Mouse (Mus musculus) heart, embryonic 15.5 days (tissue): Measurements from ENCODE around the gene Slc6a2. TPM values are rescaled to one million over a fixed set of nuclear protein-coding genes. Genes with fewer than 3 reads are reported as not detected.

Source experiments
- ATAC-seq: fragments of 200-750 bp; cut with Nextera tagmentation; replicated peaks from 2 replicates; pipeline ENCODE4 v1.8.0; 2017; ENCODE audit warnings: low read depth, moderate TSS enrichment; ENCODE audit not compliant: insufficient number of reproducible peaks, insufficient read depth, low FRiP score
- H3K27ac ChIP-seq: fragments of 300-500 bp; sonication (generic); 2 replicates; pipeline ENCODE4 v1.5.1; 2015; ENCODE audit warnings: mild to moderate bottlenecking, inconsistent platforms
- H3K27me3 ChIP-seq: fragments of 300-500 bp; sonication (generic); 2 replicates; pipeline ENCODE4 v1.6.1; 2015; ENCODE audit warnings: inconsistent platforms
- H3K36me3 ChIP-seq: fragments of 300-500 bp; sonication (generic); 2 replicates; pipeline ENCODE4 v1.6.1; 2015; ENCODE audit warnings: mild to moderate bottlenecking, inconsistent platforms
- H3K4me1 ChIP-seq: fragments of 300-500 bp; sonication (generic); replicated peaks from 2 replicates; pipeline ENCODE4 v1.6.1; 2015; ENCODE audit warnings: inconsistent platforms
- H3K4me2 ChIP-seq: fragments of 300-500 bp; sonication (generic); 2 replicates; pipeline ENCODE4 v1.6.1; 2015; ENCODE audit warnings: inconsistent platforms, mild to moderate bottlenecking, moderate library complexity
- H3K4me3 ChIP-seq: fragments of 300-500 bp; sonication (generic); 2 replicates; pipeline ENCODE4 v1.5.1; 2015; ENCODE audit warnings: mild to moderate bottlenecking, inconsistent platforms
- H3K9ac ChIP-seq: fragments of 300-500 bp; sonication (generic); 2 replicates; pipeline ENCODE4 v1.6.1; 2015; ENCODE audit warnings: mild to moderate bottlenecking, inconsistent platforms
- H3K9me3 ChIP-seq: fragments of 300-500 bp; sonication (generic); replicated peaks from 2 replicates; pipeline ENCODE4 v1.6.1; 2016; ENCODE audit warnings: inconsistent platforms
- WGBS: fragments of 180-500 bp; shearing (Covaris S2); methylation state at CpG from one replicate; pipeline ENCODE4 v1.1.7; 2015; ENCODE audit warnings: mixed read lengths; 5-methylcytosine and 5-hydroxymethylcytosine counted together
- microRNA-seq: library from miRNA; unstranded; fragments of <30 nt; microRNA quantifications from one replicate; pipeline ENCODE4, GENCODE M21; 2016
- polyA plus RNA-seq: library from polyadenylated mRNA; unstranded; fragments of >200 nt; fragmentation: Nextera tagmentation; extraction: Ambion mirVana; gene quantifications from 2 replicates; pipeline ENCODE4 v1.2.1, GENCODE M21; 2015

The Slc6a2 gene
- polyA plus RNA-seq, 1 experiment from 2014 or later = 0.03 TPM

GRCm38 (mm10) chr8:93030664-93031063, 70.8 kb downstream of the Slc6a2 start:
- Histone ChIP-seq H3K9ac (no peak overlapping the region), H3K4me2 (no peak overlapping the region), H3K36me3 (no peaks in the 10 kb centered on the region), H3K27me3 (no peaks in the 10 kb centered on the region), H3K9me3 (no peaks in the 10 kb centered on the region), H3K4me3 (no peak overlapping the region), H3K4me1 (no peaks in the 10 kb centered on the region), H3K27ac (no peak overlapping the region)
- WGBS = 60% methylated on average over 2 of the region's 2 CpGs
- ATAC-seq = no peak

DNA sequence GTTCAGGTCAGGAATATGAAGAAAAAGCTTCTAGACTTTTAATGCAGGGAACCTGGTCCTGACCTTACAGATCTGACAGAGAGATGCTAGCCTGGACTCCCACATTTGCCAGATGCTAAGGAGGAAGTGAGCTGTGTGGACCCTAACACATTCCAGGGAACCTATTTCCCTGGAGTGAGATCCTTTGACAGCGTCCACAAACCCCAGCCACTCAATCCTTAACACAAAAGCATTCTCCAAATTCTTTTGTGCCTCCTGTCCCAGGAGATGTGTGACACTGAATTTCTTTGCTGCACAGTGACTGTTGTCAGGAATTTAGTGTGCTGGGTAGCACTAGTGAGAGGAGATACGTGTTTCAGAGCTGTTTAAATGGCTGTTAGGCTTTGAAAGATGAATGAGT, 79.0 kb downstream of the Slc6a2 start:
- Histone ChIP-seq H3K4me1 (peaks cover 15% of the 10 kb centered on the region), H3K27me3 (no peaks in the 10 kb centered on the region), H3K9ac (no peak overlapping the region), H3K36me3 (no peaks in the 10 kb centered on the region), H3K4me3 (no peak overlapping the region), H3K27ac (no peak overlapping the region), H3K9me3 (no peaks in the 10 kb centered on the region), H3K4me2 (no peak overlapping the region)
- WGBS = 11% methylated on average over 2 of the region's 2 CpGs
- ATAC-seq = no peak

GRCm38 (mm10) chr8:93040256-93040655, 80.4 kb downstream of the Slc6a2 start:
- H3K27ac ChIP-seq = no peak overlapping the region
- H3K9me3 ChIP-seq = no peaks in the 10 kb centered on the region
- H3K9ac ChIP-seq = no peak overlapping the region
- H3K27me3 ChIP-seq = no peaks in the 10 kb centered on the region
- WGBS = 45% methylated on average over 2 of the region's 2 CpGs
- H3K36me3 ChIP-seq = no peaks in the 10 kb centered on the region
- ATAC-seq = no peak
- no peak overlapping the region for H3K4me3 ChIP-seq
- no peak overlapping the region for H3K4me2 ChIP-seq
- H3K4me1 ChIP-seq = peaks cover 15% of the 10 kb centered on the region

- Histone ChIP-seq H3K4me3 (no peak overlapping the region), H3K36me3 (no peaks in the 10 kb centered on the region), H3K9me3 (no peaks in the 10 kb centered on the region), H3K27me3 (no peaks in the 10 kb centered on the region), H3K27ac (no peak overlapping the region), H3K9ac (no peak overlapping the region), H3K4me1 (peaks cover 15% of the 10 kb centered on the region), H3K4me2 (no peak overlapping the region)
- ATAC-seq = no peak
- 85% methylated on average over 4 of the region's 4 CpGs for WGBS
These were observed 81.1 kb downstream of the Slc6a2 start for GRCm38 (mm10) chr8:93040776-93041567.

- WGBS = 46% methylated on average over 1 of the region's 1 CpGs
- no peak overlapping the region for H3K27ac ChIP-seq
- H3K4me2 ChIP-seq = no peak overlapping the region
- H3K9ac ChIP-seq = no peak overlapping the region
- no peak overlapping the region for H3K4me3 ChIP-seq
- H3K27me3 ChIP-seq = no peaks in the 10 kb centered on the region
- no peak for ATAC-seq
- peaks cover 15% of the 10 kb centered on the region for H3K4me1 ChIP-seq
- no peaks in the 10 kb centered on the region for H3K9me3 ChIP-seq
- H3K36me3 ChIP-seq = no peaks in the 10 kb centered on the region
These were observed 83.2 kb downstream of the Slc6a2 start for GRCm38 (mm10) chr8:93043083-93043482.

- Histone ChIP-seq H3K9me3 (no peaks in the 10 kb centered on the region), H3K4me2 (no peak within 1 kb of the TSS), H3K4me3 (no peak within 1 kb of the TSS), H3K36me3 (no peaks in the 10 kb centered on the region), H3K27me3 (no peaks in the 10 kb centered on the region), H3K27ac (no peak within 1 kb of the TSS), H3K4me1 (no peaks in the 10 kb centered on the region), H3K9ac (no peak within 1 kb of the TSS)
- ATAC-seq = no peak
- WGBS = 76% methylated on average over 3 of the region's 3 CpGs
These were observed 88.2 kb downstream of the Slc6a2 start, which contains the start of gene Ces1a for GRCm38 (mm10) chr8:93048092-93048491. TSS of gene Ces1a (minus strand) at chr8:93048192.

- H3K4me3 ChIP-seq = no peak overlapping the region
- H3K36me3 ChIP-seq = no peaks in the 10 kb centered on the region
- no peaks in the 10 kb centered on the region for H3K9me3 ChIP-seq
- no peak for ATAC-seq
- H3K27me3 ChIP-seq = no peaks in the 10 kb centered on the region
- H3K4me2 ChIP-seq = no peak overlapping the region
- no peak overlapping the region for H3K27ac ChIP-seq
- H3K4me1 ChIP-seq = no peaks in the 10 kb centered on the region
- WGBS = 50% methylated on average over 4 of the region's 4 CpGs
- H3K9ac ChIP-seq = no peak overlapping the region
These were observed 88.9 kb downstream of the Slc6a2 start for GRCm38 (mm10) chr8:93048510-93049416.

Small RNA genes within 50 kb of the gene (microRNA-seq; reads per million reads assigned to microRNA genes)
- gene Gm22151 = not detected

Other genes starting within 250 kb of the Slc6a2 start
- 112 and 153 TPM in 2 replicates for gene Mmp2, start 132.8 kb upstream of the Slc6a2 start, polyA plus RNA-seq
- gene Lpcat2, start 104.7 kb upstream of the Slc6a2 start, polyA plus RNA-seq = 4.0 and 8.2 TPM in 2 replicates
- 0.13 and 0.14 TPM in 2 replicates for gene Capns2, start 58.7 kb upstream of the Slc6a2 start, polyA plus RNA-seq
- gene Ces1a, start 88.1 kb downstream of the Slc6a2 start, polyA plus RNA-seq = not detected in 2 replicates
- gene Ces1b, start 119.9 kb downstream of the Slc6a2 start, polyA plus RNA-seq = 0.06 and 0.65 TPM in 2 replicates
- gene Ces1c, start 171.2 kb downstream of the Slc6a2 start, polyA plus RNA-seq = not detected in 2 replicates
- gene Ces1d, start 237.8 kb downstream of the Slc6a2 start, polyA plus RNA-seq = 1.8 and 4.0 TPM in 2 replicates